Mouse (Mus musculus): ENCODE results near the gene Tapt1. TPM values are rescaled to one million over a fixed set of nuclear protein-coding genes. Genes with fewer than 3 reads are reported as not detected.

Gene Tapt1
- total RNA-seq, 2 experiments from 2014 or later: 51.6 to 53.9 TPM

- no peak for DNase-seq (ENCODE audit: extremely low spot score in 1 of 2, low spot score in 2 of 2)
- no peak for TF ChIP-seq CTCF (IDR thresholded peaks at IDR 0.05)
- intact Hi-C loops (cut with DNase I): no loop called here
- H3K4me3 ChIP-seq: no peak overlapping the region
- no peak overlapping the region for H3K27ac ChIP-seq
These were observed 26.0 kb upstream of the Tapt1 start for GRCm38 (mm10) chr5:44252395-44252794.

GRCm38 (mm10) chr5:44250211-44250955, 24.0 kb upstream of the Tapt1 start:
- no peak overlapping the region for H3K4me3 ChIP-seq
- TF ChIP-seq CTCF (IDR thresholded peaks at IDR 0.05): no peak
- DNase-seq (ENCODE audit: extremely low spot score in 1 of 2, low spot score in 2 of 2): no peak
- H3K27ac ChIP-seq: no peak overlapping the region
- intact Hi-C loops (cut with DNase I): no loop called here

DNA sequence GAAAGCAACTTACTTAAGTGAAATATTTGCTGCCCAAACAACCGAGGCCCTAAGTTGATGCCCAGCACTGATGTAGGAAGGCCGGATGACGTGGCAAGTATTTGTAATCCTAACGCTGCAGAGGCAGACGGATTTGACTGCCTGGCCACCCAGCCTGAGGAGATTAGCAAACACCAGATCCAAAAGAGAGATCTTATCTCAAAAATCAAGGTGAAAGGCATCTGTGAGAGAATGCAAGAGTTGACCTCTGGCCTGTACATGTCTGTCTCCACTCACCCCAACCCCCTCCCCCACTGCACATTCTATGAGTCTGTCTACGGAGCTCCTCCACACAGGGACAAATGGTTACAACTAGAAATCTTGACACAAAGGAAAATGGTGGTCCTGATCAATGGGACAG, 22.9 kb upstream of the Tapt1 start:
- DNase-seq (ENCODE audit: extremely low spot score in 1 of 2, low spot score in 2 of 2): no peak
- no peak for TF ChIP-seq CTCF (IDR thresholded peaks at IDR 0.05)
- Histone ChIP-seq H3K4me3 (no peak overlapping the region), H3K27ac (no peak overlapping the region)
- intact Hi-C loops (cut with DNase I): no loop called here

DNA sequence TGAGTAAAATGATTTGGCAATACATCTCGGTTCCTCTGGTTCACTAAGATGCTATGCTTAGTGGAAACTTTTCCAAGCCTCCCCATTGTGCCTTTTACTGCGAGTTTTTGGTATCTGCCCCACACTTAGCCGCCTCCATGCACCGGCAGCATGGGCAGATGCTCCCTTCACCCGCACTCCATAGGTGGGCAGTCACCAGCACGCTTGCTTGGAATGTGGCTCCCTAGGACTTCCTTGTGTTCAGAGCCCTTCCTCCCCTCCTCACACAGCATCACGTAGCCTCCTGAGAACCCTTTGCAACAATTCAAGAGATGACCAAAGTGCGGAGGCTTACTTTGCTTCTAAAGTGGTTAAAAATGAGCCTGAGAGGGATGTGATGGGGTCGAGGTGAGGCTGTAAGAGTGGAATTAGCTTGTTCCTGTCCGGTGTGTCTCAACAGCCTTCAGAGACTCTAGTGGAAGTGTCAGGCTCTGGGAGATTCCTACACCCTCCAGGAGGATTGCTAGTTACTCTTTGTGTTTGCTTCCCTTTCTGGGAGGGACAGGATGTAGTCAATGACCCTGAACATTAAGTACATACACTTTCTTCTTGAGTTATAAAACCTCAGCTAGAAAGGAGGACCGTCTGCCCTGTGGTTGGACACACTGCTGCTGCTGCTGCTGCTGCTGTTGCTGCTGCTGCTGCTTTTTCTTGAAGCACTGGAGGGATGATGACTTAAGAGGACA, 20.2 kb upstream of the Tapt1 start:
- Histone ChIP-seq H3K4me3 (no peak overlapping the region), H3K27ac (no peak overlapping the region)
- no peak for TF ChIP-seq CTCF (IDR thresholded peaks at IDR 0.05)
- intact Hi-C loops (cut with DNase I): no loop called here
- DNase-seq (ENCODE audit: extremely low spot score in 1 of 2, low spot score in 2 of 2): peak in 1 of 2 experiments; percentile 17

- TF ChIP-seq CTCF (IDR thresholded peaks at IDR 0.05): no peak; the same call in none of the 2 replicates
- H3K4me3 ChIP-seq: no peak overlapping the region
- DNase-seq (ENCODE audit: extremely low spot score in 1 of 2, low spot score in 2 of 2): no peak
- intact Hi-C loops (cut with DNase I): no loop called here
- no peak overlapping the region for H3K27ac ChIP-seq
These were observed 18.5 kb upstream of the Tapt1 start for GRCm38 (mm10) chr5:44244894-44245423.

- no peak for DNase-seq (ENCODE audit: extremely low spot score in 1 of 2, low spot score in 2 of 2)
- intact Hi-C loops (cut with DNase I): no loop called here
- Histone ChIP-seq H3K27ac (no peak overlapping the region), H3K4me3 (no peak overlapping the region)
- TF ChIP-seq CTCF (IDR thresholded peaks at IDR 0.05): no peak
These were observed 16.4 kb upstream of the Tapt1 start for GRCm38 (mm10) chr5:44242828-44243227.

GRCm38 (mm10) chr5:44241726-44242125, 15.3 kb upstream of the Tapt1 start:
- DNase-seq (ENCODE audit: extremely low spot score in 1 of 2, low spot score in 2 of 2): no peak
- Histone ChIP-seq H3K4me3 (no peak overlapping the region), H3K27ac (no peak overlapping the region)
- intact Hi-C loops (cut with DNase I): no loop called here
- TF ChIP-seq CTCF (IDR thresholded peaks at IDR 0.05): no peak

- intact Hi-C loops (cut with DNase I): no loop called here
These were observed 13.0 kb upstream of the Tapt1 start for GRCm38 (mm10) chr5:44239187-44240136.

GRCm38 (mm10) chr5:44238201-44238600, 11.8 kb upstream of the Tapt1 start:
- TF ChIP-seq CTCF (IDR thresholded peaks at IDR 0.05): no peak
- no peak overlapping the region for H3K4me3 ChIP-seq
- no peak for DNase-seq (ENCODE audit: extremely low spot score in 1 of 2, low spot score in 2 of 2)
- H3K27ac ChIP-seq: no peak overlapping the region
- intact Hi-C loops (cut with DNase I): no loop called here

More at GRCm38 (mm10) chr5:44239187-44240136, 13.0 kb upstream of the Tapt1 start:
- DNase-seq (ENCODE audit: extremely low spot score in 1 of 2, low spot score in 2 of 2): no peak
- H3K4me3 ChIP-seq: no peak overlapping the region
- no peak for TF ChIP-seq CTCF (IDR thresholded peaks at IDR 0.05)
- H3K27ac ChIP-seq: no peak overlapping the region

DNA sequence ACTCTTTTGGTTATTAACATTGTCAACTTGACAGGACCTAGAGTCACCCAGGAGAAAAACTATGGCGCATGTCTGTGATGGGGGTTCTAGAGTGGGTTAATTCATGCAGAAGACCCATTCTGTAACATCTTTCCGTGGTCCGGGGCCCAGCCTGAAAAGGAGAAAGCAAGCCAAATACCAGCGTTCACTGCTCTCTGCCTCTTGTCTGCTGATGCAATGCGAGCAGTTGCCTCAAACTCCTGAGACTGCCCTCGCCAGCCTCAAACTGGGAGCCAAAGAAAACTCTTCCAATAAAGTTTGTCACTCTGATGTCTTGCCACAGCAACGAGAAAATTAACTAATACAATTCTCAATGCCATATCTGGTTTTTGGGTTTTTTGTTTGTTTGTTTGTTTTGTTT, 8.2 kb upstream of the Tapt1 start:
- no peak for DNase-seq (ENCODE audit: extremely low spot score in 1 of 2, low spot score in 2 of 2)
- TF ChIP-seq CTCF (IDR thresholded peaks at IDR 0.05): no peak
- intact Hi-C loops (cut with DNase I): no loop called here
- no peak overlapping the region for H3K27ac ChIP-seq
- H3K4me3 ChIP-seq: no peak overlapping the region

DNA sequence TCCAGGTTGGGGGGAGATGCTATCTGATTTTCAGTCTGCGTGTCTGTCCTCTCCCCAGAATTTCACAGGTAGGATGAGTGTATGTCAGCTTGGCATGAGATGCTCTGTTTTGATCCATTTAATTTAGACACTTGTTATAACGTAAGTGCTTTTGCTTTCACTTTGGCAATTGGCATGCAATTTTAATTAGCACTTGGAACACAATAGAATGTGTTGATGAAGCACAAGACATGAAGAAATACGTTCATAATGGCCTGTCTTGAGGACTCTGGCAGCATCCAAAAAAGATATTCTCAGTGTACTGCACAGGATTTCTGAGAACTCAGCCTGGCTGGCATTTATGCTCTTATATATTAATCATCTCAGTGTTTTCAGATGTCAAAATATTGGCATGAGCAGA, 7.5 kb upstream of the Tapt1 start:
- no peak for TF ChIP-seq CTCF (IDR thresholded peaks at IDR 0.05)
- H3K27ac ChIP-seq: no peak overlapping the region
- DNase-seq (ENCODE audit: extremely low spot score in 1 of 2, low spot score in 2 of 2): no peak
- intact Hi-C loops (cut with DNase I): no loop called here
- no peak overlapping the region for H3K4me3 ChIP-seq

Data from left cerebral cortex, adult 2 months (tissue).